Mouse (Mus musculus) limb, embryonic 14.5 days (tissue): ENCODE data around the gene Fam107b. TPM values are rescaled to one million over a fixed set of nuclear protein-coding genes. Genes with fewer than 3 reads are reported as not detected.

ENCODE experiments used
- ATAC-seq: fragments of 200-750 bp; cut with Nextera tagmentation; 2 replicates; pipeline ENCODE4 v1.8.0; 2017; ENCODE audit warnings: low read depth, moderate number of reproducible peaks, moderate TSS enrichment; ENCODE audit not compliant: low FRiP score
- DNase-seq: peaks from one replicate; pipeline ENCODE4 v3.0.0-alpha.2; 2015; ENCODE audit warnings: low spot score
- H3K27ac ChIP-seq: fragments of 300-500 bp; sonication (generic); replicated peaks from 2 replicates; pipeline ENCODE4 v1.5.1; 2014; ENCODE audit warnings: low read depth, mild to moderate bottlenecking, low read length, moderate library complexity, mixed read lengths
- H3K27me3 ChIP-seq: fragments of 300-500 bp; sonication (generic); 2 replicates; pipeline ENCODE4 v1.6.1; 2014; ENCODE audit warnings: low read length, mixed read lengths; ENCODE audit not compliant: control insufficient read depth, insufficient read depth
- H3K36me3 ChIP-seq: fragments of 300-500 bp; sonication (generic); 2 replicates; pipeline ENCODE4 v1.6.1; 2014; ENCODE audit warnings: mild to moderate bottlenecking, low read length, moderate library complexity, mixed read lengths; ENCODE audit not compliant: control insufficient read depth, insufficient read depth
- H3K4me1 ChIP-seq: fragments of 300-500 bp; sonication (generic); 2 replicates; pipeline ENCODE4 v1.6.1; 2014; ENCODE audit warnings: antibody characterized with exemption, low read length, mixed read lengths; ENCODE audit not compliant: control insufficient read depth, insufficient read depth
- H3K4me2 ChIP-seq: fragments of 300-500 bp; sonication (generic); replicated peaks from 2 replicates; pipeline ENCODE4 v1.6.1; 2014; ENCODE audit warnings: low read depth, mild to moderate bottlenecking, low read length, moderate library complexity; ENCODE audit not compliant: severe bottlenecking
- H3K4me3 ChIP-seq: fragments of 300-500 bp; sonication (generic); replicated peaks from 2 replicates; pipeline ENCODE4 v1.5.1; 2014; ENCODE audit warnings: low read length
- H3K9ac ChIP-seq: fragments of 300-500 bp; sonication (generic); 2 replicates; pipeline ENCODE4 v1.6.1; 2014; ENCODE audit warnings: mild to moderate bottlenecking, low read depth, low read length, moderate library complexity; ENCODE audit not compliant: severe bottlenecking
- H3K9me3 ChIP-seq: fragments of 300-500 bp; sonication (generic); 2 replicates; pipeline ENCODE4 v1.6.1; 2016; ENCODE audit warnings: low read length; ENCODE audit not compliant: control insufficient read depth
- POLR2A ChIP-seq: fragments of 200-500 bp; IDR thresholded peaks from 2 replicates; pipeline ENCODE4 v1.8.0; 2012; ENCODE audit warnings: inconsistent platforms, mild to moderate bottlenecking, moderate library complexity, borderline replicate concordance; ENCODE audit not compliant: insufficient read depth, insufficient read length; ENCODE audit errors: extremely low read depth
- WGBS: fragments of 180-500 bp; shearing (Covaris S2); extraction: QIAGEN DNeasy Blood & Tissue Kit; methylation state at CpG from one replicate; pipeline ENCODE4 v1.1.7; 2014; 5-methylcytosine and 5-hydroxymethylcytosine counted together
- polyA plus RNA-seq, 2 experiments: library from polyadenylated mRNA; depleted of rRNA in 1 of 2; stranded (reverse) in 1 of 2; unstranded in 1 of 2; fragments of >200 nt; fragmentation: Nextera tagmentation in 1 of 2; extraction: Ambion mirVana in 1 of 2; gene quantifications; 2 replicates each; pipeline versions ENCODE4 v1.2.1 to v1.2.3; 2012 to 2014

Fam107b gene
- polyA plus RNA-seq, 2 experiments = 26.1 to 43.6 TPM

- WGBS = 89% methylated on average over 6 of the region's 6 CpGs
Measured at GRCm38 (mm10) chr2:3721974-3722373, 151.7 kb downstream of the Fam107b start.

GRCm38 (mm10) chr2:3723391-3724106, 153.3 kb downstream of the Fam107b start:
- no peak overlapping the region for H3K4me3 ChIP-seq
- H3K27ac ChIP-seq = no peak overlapping the region
- ATAC-seq (no peak), DNase-seq (no peak)
- TF ChIP-seq POLR2A = no peak
- H3K4me2 ChIP-seq = no peak overlapping the region
- no peaks in the 10 kb centered on the region for H3K36me3 ChIP-seq
- H3K27me3 ChIP-seq = no peaks in the 10 kb centered on the region
- H3K4me1 ChIP-seq = peaks cover 12% of the 10 kb centered on the region
- H3K9ac ChIP-seq = no peak overlapping the region
- WGBS = 79% methylated on average over 8 of the region's 8 CpGs
- no peaks in the 10 kb centered on the region for H3K9me3 ChIP-seq

More at GRCm38 (mm10) chr2:3721974-3722373, 151.7 kb downstream of the Fam107b start:
- H3K27ac ChIP-seq = no peak overlapping the region
- H3K9me3 ChIP-seq = no peaks in the 10 kb centered on the region
- peaks cover 12% of the 10 kb centered on the region for H3K4me1 ChIP-seq
- TF ChIP-seq POLR2A = no peak
- H3K9ac ChIP-seq = no peak overlapping the region
- DNase-seq (no peak), ATAC-seq (no peak)
- no peak overlapping the region for H3K4me3 ChIP-seq
- no peaks in the 10 kb centered on the region for H3K27me3 ChIP-seq
- H3K36me3 ChIP-seq = no peaks in the 10 kb centered on the region
- no peak overlapping the region for H3K4me2 ChIP-seq

GRCm38 (mm10) chr2:3726501-3727078, 156.3 kb downstream of the Fam107b start:
- Histone ChIP-seq H3K27ac (0 out of 2 replicates have a peak overlapping the region, but pooled peaks have one; percentile 8), H3K4me3 (0 out of 2 replicates have a peak overlapping the region, but pooled peaks have one; percentile 4), H3K4me2 (0 out of 2 replicates have a peak overlapping the region, but pooled peaks have one; percentile 4), H3K4me1 (peaks cover 20% of the 10 kb centered on the region), H3K9ac (no peak overlapping the region), H3K27me3 (no peaks in the 10 kb centered on the region), H3K36me3 (no peaks in the 10 kb centered on the region), H3K9me3 (no peaks in the 10 kb centered on the region)
- ATAC-seq (no peak), DNase-seq (no peak)
- no peak for TF ChIP-seq POLR2A
- 25% methylated on average over 13 of the region's 13 CpGs for WGBS

- H3K4me2 ChIP-seq = no peak overlapping the region
- H3K27ac ChIP-seq = no peak overlapping the region
- H3K36me3 ChIP-seq = no peaks in the 10 kb centered on the region
- WGBS = 85% methylated on average over 5 of the region's 5 CpGs
- ATAC-seq = no peak
- no peak overlapping the region for H3K4me3 ChIP-seq
- peaks cover 20% of the 10 kb centered on the region for H3K4me1 ChIP-seq
- no peak overlapping the region for H3K9ac ChIP-seq
- H3K27me3 ChIP-seq = no peaks in the 10 kb centered on the region
- no peak for TF ChIP-seq POLR2A
- no peaks in the 10 kb centered on the region for H3K9me3 ChIP-seq
- no peak for DNase-seq
Measured at GRCm38 (mm10) chr2:3727225-3727930, 157.1 kb downstream of the Fam107b start.

GRCm38 (mm10) chr2:3728090-3728489, 157.8 kb downstream of the Fam107b start:
- Histone ChIP-seq H3K4me2 (no peak overlapping the region), H3K9me3 (no peaks in the 10 kb centered on the region), H3K27me3 (no peaks in the 10 kb centered on the region), H3K4me3 (no peak overlapping the region), H3K9ac (no peak overlapping the region), H3K4me1 (peaks cover 20% of the 10 kb centered on the region), H3K36me3 (no peaks in the 10 kb centered on the region), H3K27ac (no peak overlapping the region)
- no peak for ATAC-seq
- TF ChIP-seq POLR2A = no peak
- no peak for DNase-seq
- WGBS = 97% methylated on average over 4 of the region's 4 CpGs
